Mouse (Mus musculus) heart, embryonic 13.5 days (tissue): ENCODE results near the gene Thnsl1. TPM values are rescaled to one million over a fixed set of nuclear protein-coding genes. Genes with fewer than 3 reads are reported as not detected.

Experiments used
- ATAC-seq: fragments of 200-750 bp; cut with Nextera tagmentation; 2 replicates; pipeline ENCODE4 v1.8.0; 2017; ENCODE audit warnings: moderate TSS enrichment; ENCODE audit not compliant: insufficient number of reproducible peaks, low FRiP score, low TSS enrichment; ENCODE audit errors: extremely low read depth
- H3K27ac ChIP-seq: fragments of 300-500 bp; sonication (generic); replicated peaks from 2 replicates; pipeline ENCODE4 v1.5.1; 2015; ENCODE audit warnings: moderate library complexity, mild to moderate bottlenecking, inconsistent platforms
- H3K27me3 ChIP-seq: fragments of 300-500 bp; sonication (generic); replicated peaks from 2 replicates; pipeline ENCODE4 v1.6.1; 2015; ENCODE audit warnings: mild to moderate bottlenecking, inconsistent platforms
- H3K36me3 ChIP-seq: fragments of 300-500 bp; sonication (generic); 2 replicates; pipeline ENCODE4 v1.6.1; 2015; ENCODE audit warnings: mild to moderate bottlenecking, inconsistent platforms
- H3K4me1 ChIP-seq: fragments of 300-500 bp; sonication (generic); 2 replicates; pipeline ENCODE4 v1.6.1; 2015; ENCODE audit warnings: inconsistent platforms
- H3K4me2 ChIP-seq: fragments of 300-500 bp; sonication (generic); 2 replicates; pipeline ENCODE4 v1.6.1; 2015; ENCODE audit warnings: inconsistent platforms, mild to moderate bottlenecking, moderate library complexity
- H3K4me3 ChIP-seq: fragments of 300-500 bp; sonication (generic); 2 replicates; pipeline ENCODE4 v1.5.1; 2015; ENCODE audit warnings: moderate library complexity, mild to moderate bottlenecking, inconsistent platforms
- H3K9ac ChIP-seq: fragments of 300-500 bp; sonication (generic); 2 replicates; pipeline ENCODE4 v1.6.1; 2015; ENCODE audit warnings: inconsistent platforms, mild to moderate bottlenecking, moderate library complexity
- H3K9me3 ChIP-seq: fragments of 300-500 bp; sonication (generic); 2 replicates; pipeline ENCODE4 v1.6.1; 2016; ENCODE audit warnings: inconsistent platforms
- WGBS: fragments of 180-500 bp; shearing (Covaris S2); methylation state at CpG from one replicate; pipeline ENCODE4 v1.1.7; 2015; ENCODE audit warnings: mixed read lengths; 5-methylcytosine and 5-hydroxymethylcytosine counted together
- polyA plus RNA-seq: library from polyadenylated mRNA; unstranded; fragments of >200 nt; fragmentation: Nextera tagmentation; extraction: Ambion mirVana; gene quantifications from 2 replicates; pipeline ENCODE4 v1.2.1, GENCODE M21; 2015

The Thnsl1 gene
- polyA plus RNA-seq: 6.0 and 7.3 TPM in 2 replicates

DNA sequence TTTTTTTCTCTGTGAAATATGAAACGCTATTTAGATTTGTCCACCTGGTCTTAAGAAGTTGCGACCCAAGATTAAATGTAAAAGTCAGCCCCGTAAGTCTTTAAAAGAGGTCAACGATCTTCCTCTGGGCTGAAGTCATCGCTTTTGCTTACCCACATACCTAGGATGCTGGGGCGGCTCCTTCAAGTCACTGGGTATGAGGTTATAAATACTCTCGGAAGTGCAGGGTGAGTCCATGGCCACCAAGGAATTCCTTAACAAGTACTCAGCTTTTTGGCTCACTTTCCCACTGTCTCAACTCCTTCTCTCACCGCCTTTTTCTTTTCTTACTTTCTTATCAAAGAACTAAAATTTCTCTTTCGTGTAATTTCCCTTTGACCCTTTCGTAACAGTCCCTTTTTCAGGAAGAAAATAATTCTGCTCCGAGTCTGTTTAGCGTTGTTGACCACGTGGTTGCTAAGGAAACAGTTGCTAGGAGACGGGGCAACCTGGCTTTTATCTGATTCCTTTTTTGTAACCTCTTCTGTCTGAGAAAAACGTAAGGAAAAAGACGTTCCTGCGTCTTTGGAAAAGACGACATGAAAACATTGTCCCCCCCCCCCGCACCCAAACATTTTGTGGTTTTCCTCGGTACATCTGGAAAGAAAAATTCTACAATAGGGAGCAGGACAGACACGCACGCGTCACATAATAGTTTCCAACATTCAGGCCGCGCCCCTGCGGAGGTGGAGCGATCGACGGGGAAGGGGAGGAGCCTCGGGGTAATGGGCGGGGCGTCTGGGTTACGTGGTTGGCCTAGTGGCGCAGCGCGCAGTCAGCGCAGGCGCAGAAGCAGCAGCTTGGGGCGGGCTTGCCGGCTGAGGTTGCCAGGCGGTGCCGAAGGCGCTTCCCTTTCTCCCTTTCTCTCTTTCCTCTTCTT lies at the start of gene Thnsl1, which contains the start of gene Enkur:
TSS of gene Thnsl1 (plus strand) at position 813 of the 919 bp plus-strand sequence.
TSS of gene Enkur (minus strand) at position 454 of the 919 bp plus-strand sequence.
- peak within 1 kb of the TSS; percentile 79 for H3K4me2 ChIP-seq
- peak; percentile 97 for ATAC-seq
- no peaks in the 10 kb centered on the region for H3K27me3 ChIP-seq
- H3K9me3 ChIP-seq: no peaks in the 10 kb centered on the region
- 0 out of 2 replicates have a peak, but pooled peaks cover under 1% of the 10 kb centered on the region for H3K36me3 ChIP-seq
- H3K27ac ChIP-seq: peak within 1 kb of the TSS; percentile 72
- H3K4me1 ChIP-seq: peaks cover 23% of the 10 kb centered on the region
- 2% methylated on average over 43 of the region's 43 CpGs for WGBS
- H3K9ac ChIP-seq: peak within 1 kb of the TSS; percentile 83
- peak within 1 kb of the TSS; percentile 73 for H3K4me3 ChIP-seq

DNA sequence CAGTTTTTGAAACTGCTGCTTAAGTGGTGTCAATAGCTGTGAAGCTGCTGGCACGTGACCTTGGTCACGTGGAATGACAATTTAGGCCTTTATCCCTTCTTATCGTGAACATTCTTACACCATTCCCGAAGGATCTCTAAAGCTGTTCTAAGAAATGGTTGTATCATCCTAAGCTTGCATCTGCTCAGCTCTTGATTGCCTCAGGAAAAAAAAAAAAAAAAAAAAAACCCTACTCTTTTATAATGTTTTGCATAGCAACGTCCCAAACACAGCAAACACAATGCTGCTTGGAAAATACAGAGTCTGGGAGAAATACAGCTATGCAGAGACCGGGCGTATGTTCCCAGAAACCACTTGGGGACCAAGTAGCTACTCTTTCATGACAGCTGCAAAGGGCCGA lies 41.2 kb upstream of the Thnsl1 start:
- Histone ChIP-seq H3K27ac (no peak overlapping the region), H3K36me3 (no peaks in the 10 kb centered on the region), H3K4me3 (no peak overlapping the region), H3K4me2 (no peak overlapping the region), H3K9me3 (no peaks in the 10 kb centered on the region), H3K4me1 (no peaks in the 10 kb centered on the region), H3K9ac (no peak overlapping the region), H3K27me3 (no peaks in the 10 kb centered on the region)
- ATAC-seq: no peak
- WGBS: 71% methylated on average over 8 of the region's 8 CpGs

DNA sequence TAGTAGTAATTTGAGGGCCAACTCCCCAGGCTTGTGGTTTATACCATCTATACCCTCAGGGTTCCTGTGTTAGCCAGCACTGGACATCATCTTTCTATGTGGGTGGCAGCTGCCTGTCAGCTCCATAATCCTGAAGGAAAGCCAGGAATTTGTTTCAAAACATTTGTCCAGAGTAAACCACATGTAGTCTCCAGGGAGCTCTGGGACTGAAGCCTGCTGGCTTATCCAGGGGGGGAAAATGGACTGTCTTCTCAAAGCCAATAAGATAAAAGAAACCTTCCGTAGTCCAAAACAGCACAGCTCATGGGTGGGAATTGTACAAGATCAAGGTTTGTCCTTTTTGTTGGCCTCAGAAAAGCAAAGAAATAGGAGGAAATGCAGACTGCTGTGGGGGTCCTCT lies 37.6 kb upstream of the Thnsl1 start:
- H3K9me3 ChIP-seq: 0 out of 2 replicates have a peak, but pooled peaks cover 3% of the 10 kb centered on the region
- H3K36me3 ChIP-seq: no peaks in the 10 kb centered on the region
- H3K4me3 ChIP-seq: no peak overlapping the region
- no peaks in the 10 kb centered on the region for H3K27me3 ChIP-seq
- no peak for ATAC-seq
- no peak overlapping the region for H3K27ac ChIP-seq
- 74% methylated on average over 1 of the region's 1 CpGs for WGBS
- H3K4me2 ChIP-seq: no peak overlapping the region
- H3K4me1 ChIP-seq: no peaks in the 10 kb centered on the region
- no peak overlapping the region for H3K9ac ChIP-seq

DNA sequence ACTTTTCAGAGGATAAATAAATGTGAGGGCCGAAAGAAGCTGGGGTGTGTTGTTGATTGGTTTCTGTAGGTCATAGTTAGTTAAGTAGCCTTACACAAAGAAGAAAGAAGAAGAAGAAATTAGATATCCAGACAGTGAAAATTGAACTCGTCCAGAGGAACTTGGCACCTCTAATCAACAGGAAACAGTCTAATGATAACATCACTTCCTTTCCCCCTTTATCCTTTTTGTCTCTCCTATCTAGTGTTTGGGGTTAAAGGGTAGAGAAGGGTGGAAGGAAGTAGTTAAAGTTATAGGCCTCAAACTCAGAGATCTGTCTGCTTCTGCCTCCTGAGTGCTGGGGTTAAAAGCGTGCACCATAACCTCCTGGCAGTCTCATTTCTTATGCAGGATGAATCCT lies 32.7 kb upstream of the Thnsl1 start:
- H3K4me3 ChIP-seq: no peak overlapping the region
- WGBS: 70% methylated on average over 3 of the region's 3 CpGs
- no peaks in the 10 kb centered on the region for H3K4me1 ChIP-seq
- no peak for ATAC-seq
- H3K27me3 ChIP-seq: no peaks in the 10 kb centered on the region
- H3K9me3 ChIP-seq: 0 out of 2 replicates have a peak, but pooled peaks cover 3% of the 10 kb centered on the region
- H3K27ac ChIP-seq: no peak overlapping the region
- H3K9ac ChIP-seq: no peak overlapping the region
- no peaks in the 10 kb centered on the region for H3K36me3 ChIP-seq
- H3K4me2 ChIP-seq: no peak overlapping the region

DNA sequence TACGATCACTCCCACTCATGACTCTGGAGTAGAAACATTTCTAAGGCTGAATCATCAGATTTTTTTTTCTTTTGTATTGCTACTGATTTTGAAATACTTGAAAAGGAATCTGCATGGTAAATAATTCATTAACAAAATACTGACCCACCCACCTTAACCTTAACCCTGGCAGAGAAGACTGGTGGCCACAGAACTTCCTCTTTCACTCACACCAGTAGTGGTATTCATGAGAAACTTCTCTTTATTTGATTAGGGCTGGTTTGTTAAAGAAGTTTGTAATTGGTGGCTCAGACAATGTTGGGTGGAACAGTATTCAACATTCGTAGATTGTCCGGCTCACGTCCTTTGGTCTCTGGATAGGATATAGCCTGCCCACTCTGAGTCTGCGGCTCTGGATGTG lies 26.4 kb upstream of the Thnsl1 start:
- H3K9ac ChIP-seq: no peak overlapping the region
- no peaks in the 10 kb centered on the region for H3K4me1 ChIP-seq
- H3K27ac ChIP-seq: no peak overlapping the region
- no peak overlapping the region for H3K4me3 ChIP-seq
- H3K4me2 ChIP-seq: no peak overlapping the region
- no peaks in the 10 kb centered on the region for H3K9me3 ChIP-seq
- WGBS: 87% methylated on average over 5 of the region's 5 CpGs
- no peaks in the 10 kb centered on the region for H3K27me3 ChIP-seq
- no peaks in the 10 kb centered on the region for H3K36me3 ChIP-seq
- ATAC-seq: no peak

DNA sequence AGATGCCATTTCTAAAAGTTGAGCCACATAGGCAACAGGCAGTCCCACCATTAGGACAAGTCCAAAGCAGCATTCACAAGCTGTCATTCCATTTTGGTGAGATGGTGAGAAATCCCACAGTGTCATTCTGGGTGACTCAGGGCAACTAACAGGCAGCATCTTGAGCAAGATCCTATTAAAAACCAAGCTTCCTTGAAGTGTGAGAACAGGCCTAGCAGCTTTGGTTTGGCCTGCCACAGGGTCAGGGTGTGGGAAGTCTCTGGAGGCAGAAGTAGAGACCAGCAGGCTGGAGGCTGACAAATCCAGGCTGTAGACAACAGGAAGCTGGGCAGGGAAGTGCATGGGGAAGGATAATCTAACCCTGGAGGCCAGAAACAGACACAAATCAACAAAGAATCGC lies 22.7 kb upstream of the Thnsl1 start:
- Histone ChIP-seq H3K27me3 (no peaks in the 10 kb centered on the region), H3K36me3 (no peaks in the 10 kb centered on the region), H3K4me3 (no peak overlapping the region), H3K9ac (no peak overlapping the region), H3K4me2 (no peak overlapping the region), H3K9me3 (no peaks in the 10 kb centered on the region), H3K27ac (no peak overlapping the region), H3K4me1 (no peaks in the 10 kb centered on the region)
- 61% methylated on average over 1 of the region's 1 CpGs for WGBS
- no peak for ATAC-seq

DNA sequence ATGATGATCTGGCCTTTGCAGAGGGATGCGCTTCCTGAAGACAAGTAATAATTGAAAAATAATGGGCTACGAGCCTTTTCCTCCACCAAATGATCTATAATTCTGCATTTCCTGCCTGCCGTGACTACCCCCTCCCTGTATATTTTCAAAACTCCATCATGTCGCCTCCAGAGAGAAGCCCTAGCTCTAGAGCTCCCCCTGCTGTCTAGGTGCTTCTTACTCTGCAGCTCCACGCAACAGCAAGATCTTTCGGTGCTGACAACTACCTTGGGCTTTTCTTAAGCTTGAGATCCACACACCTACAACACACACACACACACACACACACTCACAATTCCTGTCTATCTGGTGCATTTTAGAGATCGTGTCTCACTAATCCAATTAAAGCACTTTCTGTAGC lies 17.9 kb upstream of the Thnsl1 start:
- Histone ChIP-seq H3K27ac (no peak overlapping the region), H3K4me1 (no peaks in the 10 kb centered on the region), H3K4me3 (no peak overlapping the region), H3K9ac (no peak overlapping the region), H3K36me3 (no peaks in the 10 kb centered on the region), H3K4me2 (no peak overlapping the region), H3K27me3 (no peaks in the 10 kb centered on the region), H3K9me3 (no peaks in the 10 kb centered on the region)
- WGBS: 53% methylated on average over 7 of the region's 7 CpGs
- no peak for ATAC-seq

DNA sequence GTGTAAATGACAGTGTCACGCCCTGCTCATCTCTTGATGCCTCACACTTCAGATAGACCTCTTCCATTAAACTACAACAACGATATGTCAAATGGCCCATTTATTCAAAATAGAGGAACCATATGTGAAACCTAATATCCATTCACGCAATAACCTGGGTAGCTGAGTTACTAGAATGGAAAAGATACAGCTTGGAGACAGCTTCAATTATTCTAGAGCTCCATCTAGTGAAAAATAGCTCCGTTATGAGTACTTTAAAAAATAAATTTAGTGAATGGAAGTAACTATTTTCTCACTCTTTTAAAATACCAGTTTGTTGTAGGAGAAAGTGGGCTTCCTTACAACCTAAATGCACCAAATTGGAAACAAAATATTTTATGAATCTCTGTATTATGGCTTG lies 16.9 kb upstream of the Thnsl1 start:
- no peak for ATAC-seq
- Histone ChIP-seq H3K4me3 (no peak overlapping the region), H3K9me3 (no peaks in the 10 kb centered on the region), H3K27ac (no peak overlapping the region), H3K36me3 (no peaks in the 10 kb centered on the region), H3K9ac (no peak overlapping the region), H3K4me1 (no peaks in the 10 kb centered on the region), H3K4me2 (no peak overlapping the region), H3K27me3 (no peaks in the 10 kb centered on the region)
- WGBS: 68% methylated on average over 4 of the region's 4 CpGs

DNA sequence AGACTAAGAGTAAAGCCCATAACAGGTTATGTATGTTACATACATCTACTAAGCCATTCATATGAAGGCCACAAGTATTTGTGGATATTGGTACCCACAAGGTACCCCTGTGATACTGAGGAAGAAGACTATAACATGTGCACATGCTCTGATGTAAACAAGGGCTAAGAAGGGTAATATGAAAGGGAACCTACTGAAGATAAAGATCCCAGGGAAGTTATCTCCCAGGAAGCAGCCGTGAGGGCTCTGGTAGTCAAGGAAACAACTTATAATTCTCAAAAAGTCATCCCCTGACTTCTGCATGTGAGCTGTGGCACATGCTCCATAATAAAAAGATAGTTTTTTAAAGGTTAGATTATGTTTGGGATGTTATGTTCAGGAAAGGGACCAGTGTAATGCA lies 14.3 kb upstream of the Thnsl1 start:
- Histone ChIP-seq H3K4me3 (no peak overlapping the region), H3K27me3 (no peaks in the 10 kb centered on the region), H3K4me2 (no peak overlapping the region), H3K27ac (no peak overlapping the region), H3K4me1 (no peaks in the 10 kb centered on the region), H3K9ac (no peak overlapping the region), H3K9me3 (no peaks in the 10 kb centered on the region), H3K36me3 (no peaks in the 10 kb centered on the region)
- no peak for ATAC-seq
- 56% methylated on average over 1 of the region's 1 CpGs for WGBS

DNA sequence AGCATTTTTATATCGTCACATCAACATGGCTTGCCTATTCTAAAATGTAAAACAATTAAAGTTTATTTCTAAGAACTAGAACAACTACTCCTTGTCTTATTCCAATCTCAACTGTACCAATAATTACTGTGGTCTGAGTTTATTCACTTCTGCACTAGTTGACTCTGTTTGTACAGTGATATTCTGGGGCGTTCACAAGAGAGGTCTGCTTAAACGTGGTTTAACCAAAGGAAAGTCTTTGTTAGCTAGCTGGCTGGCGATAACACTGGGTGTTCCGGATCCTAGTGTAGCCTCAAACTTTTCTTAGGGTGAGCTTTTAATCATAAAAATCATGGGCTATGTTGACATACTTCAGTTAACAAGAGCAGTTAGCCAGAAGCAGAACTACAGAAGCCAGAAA lies 10.3 kb upstream of the Thnsl1 start:
- Histone ChIP-seq H3K9me3 (0 out of 2 replicates have a peak, but pooled peaks cover 4% of the 10 kb centered on the region), H3K4me2 (no peak overlapping the region), H3K27ac (no peak overlapping the region), H3K36me3 (no peaks in the 10 kb centered on the region), H3K9ac (no peak overlapping the region), H3K27me3 (no peaks in the 10 kb centered on the region), H3K4me1 (peaks cover 5% of the 10 kb centered on the region; the same call in 1 of the 2 replicates), H3K4me3 (no peak overlapping the region)
- WGBS: 84% methylated on average over 5 of the region's 5 CpGs
- no peak for ATAC-seq

DNA sequence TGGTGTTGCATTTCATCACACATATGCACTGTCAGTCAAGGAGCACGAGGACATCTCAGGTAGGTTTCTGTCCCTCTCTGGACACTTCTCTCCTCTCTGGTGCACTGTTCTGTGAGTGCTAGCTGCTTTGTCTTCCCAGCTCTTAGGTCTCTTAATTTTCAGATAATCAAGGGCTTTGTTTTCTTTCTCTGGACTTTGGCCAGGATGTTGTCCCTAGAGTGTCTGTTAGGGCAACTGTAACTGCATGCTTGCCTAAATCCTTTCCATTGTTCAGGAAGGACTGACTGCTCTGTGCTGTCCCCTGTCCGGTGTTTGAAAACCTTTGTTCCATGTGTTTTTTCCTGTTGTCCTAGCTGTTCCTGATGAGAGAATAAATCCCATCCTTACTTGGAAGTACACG lies 6.5 kb upstream of the Thnsl1 start:
- H3K36me3 ChIP-seq: no peaks in the 10 kb centered on the region
- no peak overlapping the region for H3K27ac ChIP-seq
- no peak overlapping the region for H3K4me2 ChIP-seq
- no peaks in the 10 kb centered on the region for H3K27me3 ChIP-seq
- H3K9me3 ChIP-seq: 0 out of 2 replicates have a peak, but pooled peaks cover 4% of the 10 kb centered on the region
- H3K4me1 ChIP-seq: peaks cover 14% of the 10 kb centered on the region
- 45% methylated on average over 3 of the region's 3 CpGs for WGBS
- no peak overlapping the region for H3K9ac ChIP-seq
- ATAC-seq: no peak
- no peak overlapping the region for H3K4me3 ChIP-seq

DNA sequence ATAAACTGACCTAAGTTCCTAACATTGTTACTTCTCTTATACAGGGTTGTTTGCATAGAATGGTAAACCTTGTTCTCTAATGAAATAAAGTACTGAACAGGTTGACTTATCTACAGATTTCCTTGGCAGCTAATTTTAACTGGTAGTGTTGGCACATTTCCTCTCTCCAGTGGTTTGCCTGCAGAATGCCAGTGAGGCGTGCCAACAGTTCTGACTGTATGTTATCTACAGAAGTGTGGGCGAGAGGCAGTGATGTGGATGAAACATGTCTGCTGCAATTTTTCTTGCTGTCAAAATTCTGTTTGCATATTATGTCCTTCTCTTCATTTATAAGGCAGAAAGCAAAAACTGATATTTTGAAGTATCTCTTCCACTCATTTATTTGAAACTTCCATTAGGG lies 2.8 kb upstream of the Thnsl1 start:
- peaks cover 27% of the 10 kb centered on the region for H3K4me1 ChIP-seq
- H3K27me3 ChIP-seq: no peaks in the 10 kb centered on the region
- ATAC-seq: no peak
- H3K36me3 ChIP-seq: no peaks in the 10 kb centered on the region
- no peak overlapping the region for H3K4me3 ChIP-seq
- H3K9ac ChIP-seq: no peak overlapping the region
- 41% methylated on average over 2 of the region's 2 CpGs for WGBS
- H3K4me2 ChIP-seq: no peak overlapping the region
- H3K27ac ChIP-seq: no peak overlapping the region
- no peaks in the 10 kb centered on the region for H3K9me3 ChIP-seq
